Mouse (Mus musculus): ENCODE data around the gene Kcnk6. TPM values are rescaled to one million over a fixed set of nuclear protein-coding genes. Genes with fewer than 3 reads are reported as not detected.
A peak's percentile ranks its signal among the peaks of the same experiment; 100 is the strongest.
"Not testable (repeated sequence)": the region's sequence is repeated elsewhere in the genome, so short reads cannot be mapped to it uniquely, and the experiment has no call there.

Kcnk6 gene
- total RNA-seq, 2 experiments from 2014 or later, result 2.4 to 4.1 TPM

- intact Hi-C loops (cut with DNase I); DNase-seq (ENCODE audit: low spot score in 2 of 2): not testable (repeated sequence)
Measured at GRCm38 (mm10) chr7:29212775-29213560, 19.3 kb downstream of the Kcnk6 start.

GRCm38 (mm10) chr7:29212199-29212765, 20.0 kb downstream of the Kcnk6 start:
- intact Hi-C loops (cut with DNase I), result no loop called here
- no peak for DNase-seq (ENCODE audit: low spot score in 2 of 2)

- peak in 1 of 2 experiments; percentile 40 for DNase-seq (ENCODE audit: low spot score in 2 of 2)
- intact Hi-C loops (cut with DNase I), result no loop called here
Measured at GRCm38 (mm10) chr7:29211415-29212198, 20.7 kb downstream of the Kcnk6 start.

GRCm38 (mm10) chr7:29211013-29211412, 21.3 kb downstream of the Kcnk6 start:
- DNase-seq (ENCODE audit: low spot score in 2 of 2); intact Hi-C loops (cut with DNase I): not testable (repeated sequence)

GRCm38 (mm10) chr7:29202577-29202976, 29.7 kb downstream of the Kcnk6 start:
- DNase-seq (ENCODE audit: low spot score in 2 of 2), result no peak
- intact Hi-C loops (cut with DNase I), result no loop called here

GRCm38 (mm10) chr7:29194230-29194629, 38.1 kb downstream of the Kcnk6 start:
- DNase-seq (ENCODE audit: low spot score in 2 of 2); intact Hi-C loops (cut with DNase I): not testable (repeated sequence)

- not testable (repeated sequence) for DNase-seq (ENCODE audit: low spot score in 2 of 2)
- intact Hi-C loops (cut with DNase I), result loop anchor here (2.0 to 5.0 kb wide), 2 partner anchors 57 to 121 kb away; partner anchors contain the start of genes Dpf1 and Yif1b
Measured at GRCm38 (mm10) chr7:29181323-29181722, 51.0 kb downstream of the Kcnk6 start.

- no peak for DNase-seq (ENCODE audit: low spot score in 2 of 2)
- intact Hi-C loops (cut with DNase I), result loop anchor here (2.0 to 5.0 kb wide), 2 partner anchors 58 to 121 kb away; partner anchors contain the start of genes Dpf1 and Yif1b
Measured at GRCm38 (mm10) chr7:29180854-29181236, 51.5 kb downstream of the Kcnk6 start.

GRCm38 (mm10) chr7:29180077-29180853, 52.0 kb downstream of the Kcnk6 start, which contains the start of gene Psmd8:
Psmd8 (minus strand) TSS chr7:29180701.
- intact Hi-C loops (cut with DNase I), result loop anchor here (2.0 to 5.0 kb wide), 2 partner anchors 59 to 122 kb away; partner anchors contain the start of genes Dpf1 and Yif1b
- DNase-seq (ENCODE audit: low spot score in 2 of 2), result peak; percentile 94 to 95

GRCm38 (mm10) chr7:29179323-29179722, 53.0 kb downstream of the Kcnk6 start:
- intact Hi-C loops (cut with DNase I), result no loop called here
- no peak for DNase-seq (ENCODE audit: low spot score in 2 of 2)

- no peak for DNase-seq (ENCODE audit: low spot score in 2 of 2)
- intact Hi-C loops (cut with DNase I), result no loop called here
Measured at GRCm38 (mm10) chr7:29178106-29178505, 54.2 kb downstream of the Kcnk6 start.

GRCm38 (mm10) chr7:29172390-29173016, 59.8 kb downstream of the Kcnk6 start:
- DNase-seq (ENCODE audit: low spot score in 2 of 2), result no peak

More at GRCm38 (mm10) chr7:29172390-29173016, 59.8 kb downstream of the Kcnk6 start:
- intact Hi-C loops (cut with DNase I), result no loop called here

Other genes with a start within 250 kb of the Kcnk6 start
- 10 to 100 TPM in 1 of 2 experiments, 1 to 10 TPM in 1; 4.9 to 11.0 TPM for gene Ryr1, start 107.3 kb downstream of the Kcnk6 start, total RNA-seq (2021)
- 1 to 10 TPM in 1 of 2 experiments, under 1 TPM in 1; 0.89 to 2.5 TPM for gene Rasgrp4, start 97.7 kb downstream of the Kcnk6 start, total RNA-seq (2021)
- gene Fam98c, start 76.3 kb downstream of the Kcnk6 start, total RNA-seq (2021), result 10 to 100 TPM; 35.3 to 40.3 TPM
- gene Ggn, start 62.3 kb downstream of the Kcnk6 start, total RNA-seq (2021), result 1 to 10 TPM in 1 of 2 experiments, under 1 TPM in 1; 0.88 to 1.4 TPM
- 10 to 100 TPM; 41.8 to 62.4 TPM for gene Spred3, start 62.1 kb downstream of the Kcnk6 start, total RNA-seq (2021)
- 100 to 1,000 TPM; 126 to 136 TPM for gene Psmd8, start 51.8 kb downstream of the Kcnk6 start, total RNA-seq (2021)
- under 1 TPM; 0.52 to 0.75 TPM for gene Catsperg1, start 18.5 kb downstream of the Kcnk6 start, total RNA-seq (2021)
- gene Yif1b, start 5.8 kb upstream of the Kcnk6 start, total RNA-seq (2021), result 10 to 100 TPM; 48.6 to 54.6 TPM
- gene 2200002D01Rik, start 16.0 kb upstream of the Kcnk6 start, total RNA-seq (2021), result not detected
- gene Spint2, start 49.4 kb upstream of the Kcnk6 start, total RNA-seq (2021), result 10 to 100 TPM; 23.5 to 26.2 TPM
- gene Ppp1r14a, start 56.8 kb upstream of the Kcnk6 start, total RNA-seq (2021), result 10 to 100 TPM; 15.9 to 24.7 TPM
- 100 to 1,000 TPM in 1 of 2 experiments, 10 to 100 TPM in 1; 86.6 to 117 TPM for gene Dpf1, start 71.4 kb upstream of the Kcnk6 start, total RNA-seq (2021)